Mouse (Mus musculus) liver, postnatal 0 days (tissue): ENCODE results near the gene Zfp37. TPM values are rescaled to one million over a fixed set of nuclear protein-coding genes. Genes with fewer than 3 reads are reported as not detected.
"Not testable (repeated sequence)": the region's sequence is repeated elsewhere in the genome, so short reads cannot be mapped to it uniquely, and the experiment has no call there.

Source experiments
- ATAC-seq: fragments of 200-750 bp; cut with Nextera tagmentation; 2 replicates; pipeline ENCODE4 v1.8.0; 2017; ENCODE audit warnings: mild to moderate bottlenecking, moderate library complexity
- DNase-seq: peaks from one replicate; pipeline ENCODE4 v3.0.0-alpha.2; 2016
- H3K27ac ChIP-seq: fragments of 300-500 bp; sonication (generic); 2 replicates; pipeline ENCODE4 v1.5.1; 2014; ENCODE audit warnings: antibody characterized with exemption, moderate library complexity, mild to moderate bottlenecking, low read depth
- H3K27me3 ChIP-seq: fragments of 300-500 bp; sonication (generic); 2 replicates; pipeline ENCODE4 v1.6.1; 2014; ENCODE audit warnings: low read length, control low read depth, mixed read lengths; ENCODE audit not compliant: insufficient read depth
- H3K36me3 ChIP-seq: fragments of 300-500 bp; sonication (generic); replicated peaks from 2 replicates; pipeline ENCODE4 v1.6.1; 2014; ENCODE audit warnings: mild to moderate bottlenecking, control low read depth, low read length, moderate library complexity, mixed read lengths; ENCODE audit not compliant: insufficient read depth
- H3K4me1 ChIP-seq: fragments of 300-500 bp; sonication (generic); 2 replicates; pipeline ENCODE4 v1.6.1; 2014; ENCODE audit warnings: antibody characterized with exemption, mild to moderate bottlenecking, control low read depth; ENCODE audit not compliant: insufficient read depth
- H3K4me2 ChIP-seq: fragments of 300-500 bp; sonication (generic); 2 replicates; pipeline ENCODE4 v1.6.1; 2014; ENCODE audit warnings: low read depth, mild to moderate bottlenecking, low read length, moderate library complexity, mixed read lengths
- H3K4me3 ChIP-seq: fragments of 300-500 bp; sonication (generic); 2 replicates; pipeline ENCODE4 v1.5.1; 2014; ENCODE audit warnings: low read depth, low read length
- H3K9ac ChIP-seq: fragments of 300-500 bp; sonication (generic); replicated peaks from 2 replicates; pipeline ENCODE4 v1.6.1; 2014; ENCODE audit warnings: mild to moderate bottlenecking, moderate library complexity
- H3K9me3 ChIP-seq: fragments of 300-500 bp; sonication (generic); 2 replicates; pipeline ENCODE4 v1.6.1; 2016; ENCODE audit warnings: mild to moderate bottlenecking, control low read depth, low read length, mixed read lengths
- CTCF ChIP-seq: sonication (generic); IDR thresholded peaks from 2 replicates; pipeline ENCODE4 v1.5.1; 2016; ENCODE audit warnings: antibody characterized with exemption, low read depth
- EP300 ChIP-seq: IDR thresholded peaks from 2 replicates; pipeline ENCODE4 v1.6.1; 2016; ENCODE audit warnings: antibody characterized with exemption, low read depth, mild to moderate bottlenecking
- WGBS: fragments of 180-500 bp; shearing (Covaris S2); extraction: QIAGEN DNeasy Blood & Tissue Kit; methylation state at CpG from one replicate; pipeline ENCODE4 v1.1.7; 2014; ENCODE audit not compliant: insufficient replicate concordance; 5-methylcytosine and 5-hydroxymethylcytosine counted together
- polyA plus RNA-seq: library from polyadenylated mRNA; unstranded; fragments of >200 nt; fragmentation: Nextera tagmentation; extraction: Ambion mirVana; gene quantifications from 2 replicates; pipeline ENCODE4 v1.2.1, GENCODE M21; 2015

The Zfp37 gene
- polyA plus RNA-seq, 1 experiment from 2014 or later: 0.25 TPM

GRCm38 (mm10) chr4:62199923-62200529 lies 30.8 kb downstream of the Zfp37 start:
- Histone ChIP-seq H3K4me3 (no peak overlapping the region), H3K36me3 (0 out of 2 replicates have a peak, but pooled peaks cover 6% of the 10 kb centered on the region), H3K27me3 (no peaks in the 10 kb centered on the region), H3K4me1 (no peaks in the 10 kb centered on the region), H3K9ac (no peak overlapping the region), H3K9me3 (peaks cover 6% of the 10 kb centered on the region; the same call in 1 of the 2 replicates), H3K4me2 (no peak overlapping the region), H3K27ac (no peak overlapping the region)
- ATAC-seq (no peak), DNase-seq (no peak)
- WGBS: 81% methylated on average over 7 of the region's 7 CpGs
- no peak for TF ChIP-seq CTCF
- no peak for TF ChIP-seq EP300

GRCm38 (mm10) chr4:62188778-62189177 lies 42.1 kb downstream of the Zfp37 start:
- no peaks in the 10 kb centered on the region for H3K4me1 ChIP-seq
- DNase-seq: no peak
- no peak overlapping the region for H3K4me2 ChIP-seq
- no peak for TF ChIP-seq EP300
- no peak for TF ChIP-seq CTCF
- ATAC-seq: no peak
- peaks cover 27% of the 10 kb centered on the region for H3K9me3 ChIP-seq
- H3K27me3 ChIP-seq: no peaks in the 10 kb centered on the region
- no peak overlapping the region for H3K27ac ChIP-seq
- no peak overlapping the region for H3K4me3 ChIP-seq
- H3K9ac ChIP-seq: no peak overlapping the region
- H3K36me3 ChIP-seq: peaks cover 10% of the 10 kb centered on the region; the same call in 1 of the 2 replicates

- Histone ChIP-seq H3K4me1 (no peaks in the 10 kb centered on the region), H3K9me3 (no peaks in the 10 kb centered on the region), H3K4me2 (no peak overlapping the region), H3K4me3 (no peak overlapping the region), H3K27me3 (no peaks in the 10 kb centered on the region), H3K9ac (no peak overlapping the region), H3K36me3 (no peaks in the 10 kb centered on the region), H3K27ac (no peak overlapping the region)
- peak; percentile 26 for DNase-seq
- 42% methylated on average over 5 of the region's 5 CpGs for WGBS
- TF ChIP-seq EP300 (no peak), CTCF (peak; percentile 70)
- no peak for ATAC-seq
Observed at GRCm38 (mm10) chr4:62177282-62177681, 53.6 kb downstream of the Zfp37 start.

GRCm38 (mm10) chr4:62174471-62174870 lies 56.4 kb downstream of the Zfp37 start:
- DNase-seq: no peak
- WGBS: 61% methylated on average over 4 of the region's 4 CpGs
- TF ChIP-seq EP300 (no peak), CTCF (no peak)
- Histone ChIP-seq H3K9ac (no peak overlapping the region), H3K4me1 (no peaks in the 10 kb centered on the region), H3K27ac (no peak overlapping the region), H3K4me2 (no peak overlapping the region), H3K4me3 (no peak overlapping the region), H3K27me3 (no peaks in the 10 kb centered on the region), H3K9me3 (no peaks in the 10 kb centered on the region), H3K36me3 (no peaks in the 10 kb centered on the region)
- no peak for ATAC-seq

- not testable (repeated sequence) for H3K4me3 ChIP-seq, ATAC-seq, H3K4me2 ChIP-seq, H3K9ac ChIP-seq, H3K4me1 ChIP-seq, H3K27ac ChIP-seq, H3K9me3 ChIP-seq, DNase-seq, H3K36me3 ChIP-seq, H3K27me3 ChIP-seq
- 84% methylated on average over 13 of the region's 13 CpGs for WGBS
Observed at GRCm38 (mm10) chr4:62167636-62168035, 63.2 kb downstream of the Zfp37 start.

GRCm38 (mm10) chr4:62158401-62158800 lies 72.4 kb downstream of the Zfp37 start:
- Histone ChIP-seq H3K27me3 (no peaks in the 10 kb centered on the region), H3K27ac (no peak overlapping the region), H3K9me3 (no peaks in the 10 kb centered on the region), H3K9ac (no peak overlapping the region), H3K4me3 (no peak overlapping the region), H3K36me3 (no peaks in the 10 kb centered on the region), H3K4me1 (no peaks in the 10 kb centered on the region), H3K4me2 (no peak overlapping the region)
- ATAC-seq: no peak
- TF ChIP-seq EP300: no peak
- TF ChIP-seq CTCF: no peak
- no peak for DNase-seq
- WGBS: 42% methylated on average over 1 of the region's 1 CpGs

- TF ChIP-seq EP300: no peak
- no peak for TF ChIP-seq CTCF
- Histone ChIP-seq H3K36me3 (no peaks in the 10 kb centered on the region), H3K27ac (no peak within 1 kb of the TSS), H3K4me1 (no peaks in the 10 kb centered on the region), H3K27me3 (no peaks in the 10 kb centered on the region), H3K9me3 (no peaks in the 10 kb centered on the region), H3K4me2 (no peak within 1 kb of the TSS), H3K4me3 (no peak within 1 kb of the TSS), H3K9ac (no peak within 1 kb of the TSS)
- DNase-seq: no peak
- WGBS: 48% methylated on average over 2 of the region's 2 CpGs
- ATAC-seq: peak; percentile 36; the same call in 1 of the 2 replicates
Observed at GRCm38 (mm10) chr4:62150811-62151210, 80.0 kb downstream of the Zfp37 start, which contains the start of gene Mup21. TSS of gene Mup21 (minus strand) at chr4:62150863.

Other genes with a start within 250 kb of the Zfp37 start
- gene Mup20, start 176.9 kb downstream of the Zfp37 start, polyA plus RNA-seq: 0.23 and 0.60 TPM in 2 replicates
- not detected in 2 replicates for gene Mup3, start 143.7 kb downstream of the Zfp37 start, polyA plus RNA-seq
- gene Mup21, start 80.2 kb downstream of the Zfp37 start, polyA plus RNA-seq: not detected in 2 replicates
- gene Slc31a2, start 31.5 kb upstream of the Zfp37 start, polyA plus RNA-seq: 8.9 and 9.2 TPM in 2 replicates
- 11.7 and 13.3 TPM in 2 replicates for gene Fkbp15, start 129.5 kb upstream of the Zfp37 start, polyA plus RNA-seq
- gene Slc31a1, start 129.7 kb upstream of the Zfp37 start, polyA plus RNA-seq: 50.9 and 54.3 TPM in 2 replicates
- 45.5 and 50.7 TPM in 2 replicates for gene Cdc26, start 177.6 kb upstream of the Zfp37 start, polyA plus RNA-seq
- 5.5 and 6.2 TPM in 2 replicates for gene Prpf4, start 177.8 kb upstream of the Zfp37 start, polyA plus RNA-seq
- gene Rnf183, start 204.2 kb upstream of the Zfp37 start, polyA plus RNA-seq: not detected in 2 replicates
- 0.34 and 1.00 TPM in 2 replicates for gene Wdr31, start 239.8 kb upstream of the Zfp37 start, polyA plus RNA-seq
- 0.18 and 0.26 TPM in 2 replicates for gene Bspry, start 249.0 kb upstream of the Zfp37 start, polyA plus RNA-seq